Mouse (Mus musculus) forebrain, postnatal 0 days (tissue): ENCODE data around the gene Pim1. TPM values are rescaled to one million over a fixed set of nuclear protein-coding genes. Genes with fewer than 3 reads are reported as not detected.
"Not testable (repeated sequence)": the region's sequence is repeated elsewhere in the genome, so short reads cannot be mapped to it uniquely, and the experiment has no call there.

ENCODE experiments used
- ATAC-seq: fragments of 200-750 bp; cut with Nextera tagmentation; 2 replicates; pipeline ENCODE4 v1.8.0; 2017; ENCODE audit warnings: mild to moderate bottlenecking, moderate library complexity
- DNase-seq: peaks from one replicate; pipeline ENCODE4 v3.0.0-alpha.2; 2015
- H3K27ac ChIP-seq: fragments of 300-500 bp; sonication (generic); 2 replicates; pipeline ENCODE4 v1.5.1; 2014; ENCODE audit warnings: low read depth, mild to moderate bottlenecking, antibody characterized with exemption, low read length, moderate library complexity, mixed read lengths
- H3K27me3 ChIP-seq: fragments of 300-500 bp; sonication (generic); 2 replicates; pipeline ENCODE4 v1.6.1; 2014; ENCODE audit warnings: mild to moderate bottlenecking, low read length, mixed read lengths; ENCODE audit not compliant: insufficient read depth
- H3K36me3 ChIP-seq: fragments of 300-500 bp; sonication (generic); 2 replicates; pipeline ENCODE4 v1.6.1; 2014; ENCODE audit warnings: mild to moderate bottlenecking, moderate library complexity; ENCODE audit not compliant: insufficient read depth
- H3K4me1 ChIP-seq: fragments of 300-500 bp; sonication (generic); 2 replicates; pipeline ENCODE4 v1.6.1; 2014; ENCODE audit warnings: antibody characterized with exemption; ENCODE audit not compliant: insufficient read depth
- H3K4me2 ChIP-seq: fragments of 300-500 bp; sonication (generic); 2 replicates; pipeline ENCODE4 v1.6.1; 2014; ENCODE audit warnings: low read depth, mild to moderate bottlenecking, moderate library complexity
- H3K4me3 ChIP-seq: fragments of 300-500 bp; sonication (generic); 2 replicates; pipeline ENCODE4 v1.5.1; 2014; ENCODE audit warnings: low read depth, low read length, mixed read lengths
- H3K9ac ChIP-seq: fragments of 300-500 bp; sonication (generic); 2 replicates; pipeline ENCODE4 v1.6.1; 2014; ENCODE audit warnings: mild to moderate bottlenecking
- H3K9me3 ChIP-seq: fragments of 300-500 bp; sonication (generic); 2 replicates; pipeline ENCODE4 v1.6.1; 2016; ENCODE audit warnings: low read length
- CTCF ChIP-seq: sonication (generic); IDR thresholded peaks from 2 replicates; pipeline ENCODE4 v1.5.1; 2016; ENCODE audit warnings: antibody characterized with exemption, control low read depth, low read depth
- WGBS: fragments of 180-500 bp; shearing (Covaris S2); extraction: QIAGEN DNeasy Blood & Tissue Kit; methylation state at CpG from one replicate; pipeline ENCODE4 v1.1.7; 2014; 5-methylcytosine and 5-hydroxymethylcytosine counted together
- polyA plus RNA-seq: library from polyadenylated mRNA; unstranded; fragments of >200 nt; fragmentation: Nextera tagmentation; extraction: Ambion mirVana; gene quantifications from 2 replicates; pipeline ENCODE4 v1.2.1, GENCODE M21; 2015
- total RNA-seq: library from RNA; depleted of rRNA; stranded (reverse); fragments of >200 nt; gene quantifications from 2 replicates; pipeline ENCODE4 v1.2.3, GENCODE M21; 2014

Gene Pim1
- total and polyA plus RNA-seq, 2 experiments from 2014 or later: 10.3 to 14.6 TPM

DNA sequence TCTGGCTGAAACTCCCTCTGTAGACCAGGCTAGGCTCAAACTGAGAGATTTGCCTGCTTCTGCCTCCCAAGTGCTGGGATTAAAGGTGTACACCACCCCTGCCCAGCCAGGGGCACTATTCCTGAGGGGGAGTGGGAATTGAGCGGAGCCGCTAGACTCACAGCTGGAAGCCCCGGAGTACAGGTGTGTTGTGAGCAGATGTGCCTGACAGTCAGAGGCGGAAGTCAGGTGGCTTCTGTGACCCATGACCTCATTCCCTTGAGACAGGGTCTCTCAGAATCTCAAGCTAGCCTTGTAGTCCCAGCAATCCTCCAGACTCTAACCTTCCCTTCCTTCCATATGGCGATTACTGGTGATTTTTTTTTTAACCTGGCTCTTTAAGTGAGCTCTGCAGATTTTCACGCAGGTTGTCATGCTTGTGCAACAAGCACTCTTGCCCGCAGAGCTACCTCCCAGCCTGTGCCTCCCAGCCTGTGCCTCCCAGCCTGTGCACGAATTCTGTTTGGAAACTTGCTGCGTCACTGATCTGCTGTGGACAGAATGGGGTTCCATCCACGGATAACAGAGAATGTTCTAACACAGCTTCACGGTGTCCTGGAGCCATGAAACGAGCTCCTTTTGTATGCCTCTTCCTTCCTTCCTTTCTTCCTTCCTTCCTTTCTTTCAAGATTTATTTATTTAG lies 18.5 kb downstream of the Pim1 start:
- Histone ChIP-seq H3K27ac (no peak overlapping the region), H3K36me3 (no peaks in the 10 kb centered on the region), H3K9ac (no peak overlapping the region), H3K4me2 (no peak overlapping the region), H3K9me3 (no peaks in the 10 kb centered on the region), H3K4me1 (no peaks in the 10 kb centered on the region), H3K27me3 (no peaks in the 10 kb centered on the region), H3K4me3 (no peak overlapping the region)
- DNase-seq (no peak), ATAC-seq (no peak)
- no peak for TF ChIP-seq CTCF
- 74% methylated on average over 12 of the region's 12 CpGs for WGBS

DNA sequence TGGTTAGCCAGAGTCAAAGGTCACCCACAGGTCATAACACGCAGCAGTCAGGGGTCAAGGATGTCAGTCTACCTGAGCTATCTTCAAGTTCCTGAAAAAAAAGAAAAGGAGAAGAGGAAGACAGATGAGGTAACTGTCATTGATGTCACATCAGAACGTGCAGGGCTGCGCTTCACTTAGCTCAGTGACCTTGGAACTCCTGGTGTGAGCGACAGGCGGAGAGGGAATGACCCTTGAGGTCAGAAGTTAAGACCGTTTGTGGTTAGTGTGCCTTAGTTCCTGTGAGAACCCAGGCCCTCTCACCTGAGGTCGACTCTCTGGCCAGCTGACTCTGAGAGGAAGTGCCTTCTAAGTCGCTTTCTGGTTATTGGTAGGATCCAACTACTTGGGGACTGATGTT lies 20.1 kb downstream of the Pim1 start:
- no peak overlapping the region for H3K4me2 ChIP-seq
- no peak overlapping the region for H3K4me3 ChIP-seq
- no peak overlapping the region for H3K9ac ChIP-seq
- ATAC-seq (no peak), DNase-seq (no peak)
- no peaks in the 10 kb centered on the region for H3K9me3 ChIP-seq
- H3K4me1 ChIP-seq: no peaks in the 10 kb centered on the region
- no peak for TF ChIP-seq CTCF
- whole genome bisulfite sequencing: 73% methylated on average over 8 of the region's 8 CpGs
- H3K27ac ChIP-seq: no peak overlapping the region
- H3K27me3 ChIP-seq: no peaks in the 10 kb centered on the region
- H3K36me3 ChIP-seq: no peaks in the 10 kb centered on the region

GRCm38 (mm10) chr17:29513044-29513730 lies 22.6 kb downstream of the Pim1 start:
- Histone ChIP-seq H3K4me2 (no peak overlapping the region), H3K4me1 (no peaks in the 10 kb centered on the region), H3K9ac (no peak overlapping the region), H3K4me3 (no peak overlapping the region), H3K36me3 (no peaks in the 10 kb centered on the region), H3K27ac (no peak overlapping the region), H3K27me3 (no peaks in the 10 kb centered on the region), H3K9me3 (no peaks in the 10 kb centered on the region)
- TF ChIP-seq CTCF: peak; percentile 66
- DNase-seq: peak; percentile 40
- ATAC-seq: peak; percentile 50
- 46% methylated on average over 13 of the region's 13 CpGs for WGBS

GRCm38 (mm10) chr17:29514435-29514834 lies 23.9 kb downstream of the Pim1 start:
- WGBS: 3% methylated on average over 11 of the region's 11 CpGs
- Histone ChIP-seq H3K36me3 (no peaks in the 10 kb centered on the region), H3K4me2 (no peak overlapping the region), H3K9me3 (no peaks in the 10 kb centered on the region), H3K4me1 (no peaks in the 10 kb centered on the region), H3K9ac (no peak overlapping the region), H3K27me3 (no peaks in the 10 kb centered on the region), H3K4me3 (no peak overlapping the region), H3K27ac (no peak overlapping the region)
- ATAC-seq: peak; percentile 77
- DNase-seq: peak; percentile 92
- TF ChIP-seq CTCF: peak; percentile 96

DNA sequence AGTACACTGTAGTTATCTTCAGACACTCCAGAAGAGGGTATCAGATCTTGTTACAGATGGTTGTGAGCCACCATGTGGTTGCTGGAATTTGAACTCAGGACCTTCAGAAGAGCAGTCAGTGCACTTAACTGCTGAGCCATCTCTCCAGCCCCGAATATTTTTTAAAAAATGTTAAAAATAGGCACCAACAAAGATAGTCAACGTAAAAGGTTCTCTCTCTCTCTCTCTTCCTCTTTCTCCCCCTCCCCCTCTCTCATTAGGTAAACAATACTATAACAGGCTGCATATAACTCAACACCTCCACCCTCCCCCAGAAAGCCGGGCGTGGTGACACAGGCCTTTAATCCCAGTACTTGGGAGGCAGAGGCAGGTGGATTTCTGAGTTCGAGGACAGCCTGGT lies 28.1 kb downstream of the Pim1 start:
- H3K27me3 ChIP-seq, H3K9me3 ChIP-seq, H3K4me2 ChIP-seq, ATAC-seq, H3K4me1 ChIP-seq, H3K36me3 ChIP-seq, H3K27ac ChIP-seq, DNase-seq, H3K4me3 ChIP-seq, H3K9ac ChIP-seq: not testable (repeated sequence)
- 93% methylated on average over 5 of the region's 5 CpGs for WGBS

- Histone ChIP-seq H3K4me2 (no peak overlapping the region), H3K4me1 (no peaks in the 10 kb centered on the region), H3K27me3 (no peaks in the 10 kb centered on the region), H3K36me3 (no peaks in the 10 kb centered on the region), H3K4me3 (no peak overlapping the region), H3K27ac (no peak overlapping the region), H3K9ac (no peak overlapping the region), H3K9me3 (no peaks in the 10 kb centered on the region)
- DNase-seq: no peak
- no peak for TF ChIP-seq CTCF
- ATAC-seq: no peak
- 79% methylated on average over 8 of the region's 8 CpGs for WGBS
Observed at GRCm38 (mm10) chr17:29519731-29520130, 29.2 kb downstream of the Pim1 start.

DNA sequence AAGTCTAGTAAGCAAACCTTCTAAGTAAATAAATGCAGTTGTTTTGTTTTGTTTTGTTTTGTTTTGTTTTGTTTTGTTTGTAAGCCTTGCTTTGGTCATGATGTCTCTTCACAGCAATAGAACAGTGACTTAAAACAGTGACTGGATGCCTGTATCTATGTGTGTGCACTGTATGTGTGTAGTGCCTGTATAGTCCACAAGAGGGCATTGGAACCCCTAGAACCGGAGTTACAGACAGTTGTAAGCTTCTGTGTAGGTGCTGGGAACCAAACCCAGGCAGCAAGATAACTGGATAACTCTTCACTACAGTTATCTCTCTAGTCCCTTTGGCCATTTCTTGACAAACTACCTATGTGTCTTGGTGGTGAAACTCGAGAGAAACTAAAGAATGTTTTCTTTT lies 35.1 kb downstream of the Pim1 start:
- 0 out of 2 replicates have a peak, but pooled peaks have one; percentile 13 for TF ChIP-seq CTCF
- H3K27ac ChIP-seq: no peak overlapping the region
- no peaks in the 10 kb centered on the region for H3K27me3 ChIP-seq
- H3K4me3 ChIP-seq: no peak overlapping the region
- 84% methylated on average over 2 of the region's 2 CpGs for WGBS
- H3K4me2 ChIP-seq: no peak overlapping the region
- no peaks in the 10 kb centered on the region for H3K4me1 ChIP-seq
- no peaks in the 10 kb centered on the region for H3K36me3 ChIP-seq
- H3K9me3 ChIP-seq: no peaks in the 10 kb centered on the region
- no peak overlapping the region for H3K9ac ChIP-seq
- no peak for DNase-seq
- no peak for ATAC-seq
